ENCODE assay signal across 8 mouse cellular contexts in genomic region chr6:142878744-142879701, GRCm38 (mm10).
DNase-seq lines count a peak whose midpoint lies in the region; ATAC-seq and TF ChIP-seq lines count a peak whose summit lies in the region.

No protein-coding gene starts in this region.

- no peaks in the 10 kb centered on the region for H3K36me3 ChIP-seq in heart, adult 2 months (ENCODE audit: control insufficient read depth, insufficient read depth, low read length)

- no peaks in the 10 kb centered on the region; the same call in 1 of the 2 replicates for H3K27me3 ChIP-seq in heart, adult 2 months (ENCODE audit: control insufficient read depth, insufficient read depth, low read length)

- DNase-seq in left cerebral cortex, postnatal 4 days: peak; percentile 48
- no peak for DNase-seq in left cerebral cortex, adult 9 months (ENCODE audit: low spot score in 2 of 2)
- DNase-seq in adrenal gland, postnatal 36 days: peak; percentile 56 to 62
- peak; percentile 26 to 31 for DNase-seq in heart, adult 2 months
- peak; percentile 88 to 92 for DNase-seq in kidney, adult 8-10 months
- peak; percentile 15 for DNase-seq in lung, postnatal 36 days
- DNase-seq in gastrocnemius, adult 8-10 months (ENCODE audit: low spot score in 2 of 2): no peak

- no peak for TF ChIP-seq POLR2A in heart, adult 2 months (IDR thresholded peaks at IDR 0.05; ENCODE audit: insufficient read depth, low read depth, low read length)

- no peak for TF ChIP-seq EP300 in heart, adult 2 months (IDR thresholded peaks at IDR 0.05; ENCODE audit: insufficient read depth, low read depth, low read length)

- ATAC-seq in inflammation-experienced regulatory T-cells, adult 6 months: no peak

- H3K27ac ChIP-seq in heart, adult 2 months: no peak overlapping the region

- intact Hi-C loops in left cerebral cortex, postnatal 4 days (cut with DNase I): no loop called here
- intact Hi-C loops in heart, adult 2 months (cut with DNase I): loop anchor here (10.0 kb wide), 1 partner anchor 86 kb away; the partner anchor contains the start of gene St8sia1

- WGBS in heart, adult 2 months: 6% methylated on average over 15 of the region's 15 CpGs

- H3K79me2 ChIP-seq in heart, adult 2 months (replicated peaks; ENCODE audit: control insufficient read depth, insufficient read depth, low read length): no peaks in the 10 kb centered on the region

- no peak overlapping the region for H3K4me3 ChIP-seq in heart, adult 2 months

- H3K9ac ChIP-seq in heart, adult 2 months (ENCODE audit: low read depth, low read length): no peak overlapping the region

- TF ChIP-seq CTCF in heart, adult 2 months (IDR thresholded peaks at IDR 0.05): no peak

- H3K4me1 ChIP-seq in heart, adult 2 months (ENCODE audit: control insufficient read depth, insufficient read depth, low read length): peaks cover 3% of the 10 kb centered on the region; the same call in 1 of the 2 replicates

Comparison
In these comparisons a context has a peak if more than half of its experiments do, and no peak if none do; other contexts are left out.
1. DNase-seq: peak in left cerebral cortex, postnatal 4 days (single experiment), adrenal gland, postnatal 36 days (2 of 2), heart, adult 2 months (2 of 2), kidney, adult 8-10 months (2 of 2) and lung, postnatal 36 days (single experiment); none in left cerebral cortex, adult 9 months (0 of 2) and gastrocnemius, adult 8-10 months (0 of 2).